ENCODE assay signal across 35 mouse cellular contexts in genomic region chr5:116244476-116244875, GRCm38 (mm10). TPM values are rescaled to one million over a fixed set of nuclear protein-coding genes. Genes with fewer than 3 reads are reported as not detected.
DNase-seq lines count a peak whose midpoint lies in the region; ATAC-seq and TF ChIP-seq lines count a peak whose summit lies in the region.
"Had no signal": no experiment of that assay in that cellular context is flagged by ENCODE, and none has a peak within 500 bp of the region (broad histone marks: within the 10 kb centered on the region; RNA-seq: fewer than 3 reads in every experiment).

No protein-coding gene starts in this region.

- no peak for ATAC-seq in heart, postnatal 0 days (ENCODE audit: insufficient read depth, low read depth)
- ATAC-seq in lung, postnatal 0 days, result peak; percentile 46
- ATAC-seq: forebrain, postnatal 0 days; hindbrain, postnatal 0 days; intestine, embryonic 15.5 days; midbrain, embryonic 16.5 days had no signal

- peak; percentile 21 for DNase-seq in heart, adult 8-10 months (ENCODE audit: low spot score)
- no peak for DNase-seq in heart, embryonic 10.5 days (ENCODE audit: low spot score)
- peak; percentile 18 for DNase-seq in heart, postnatal 0 days (ENCODE audit: low spot score)
- no peak for DNase-seq in heart, postnatal 36 days
- DNase-seq in lung, postnatal 0 days (ENCODE audit: low spot score), result no peak
- DNase-seq in lung, postnatal 14 days, result no peak
- DNase-seq in telencephalon, adult 2 months (ENCODE audit: low read depth, low spot score), result peak; percentile 13
- DNase-seq: adrenal gland, adult 8-10 months; cerebellum, adult 8-10 months; cerebellum, postnatal 25 days; forebrain, postnatal 0 days; layer of hippocampus, adult 9-11 months; lung, embryonic 14.5 days; right cerebral cortex, postnatal 4 days; thymus, adult 2 months; thymus, postnatal 36 days had no signal

- no peak overlapping the region for H3K4me2 ChIP-seq in heart, postnatal 0 days (ENCODE audit: low read depth, low read length)
- no peak overlapping the region for H3K4me2 ChIP-seq in lung, postnatal 0 days (replicated peaks; ENCODE audit: low read depth, low read length)
- H3K4me2 ChIP-seq: embryonic facial prominence, embryonic 15.5 days; forebrain, embryonic 12.5 days; hindbrain, embryonic 12.5 days; intestine, embryonic 15.5 days; kidney, embryonic 15.5 days; limb, embryonic 15.5 days; lung, embryonic 14.5 days; midbrain, embryonic 11.5 days; neural tube, embryonic 12.5 days had no signal

- no peak overlapping the region for H3K4me3 ChIP-seq in heart, embryonic 10.5 days
- no peak overlapping the region for H3K4me3 ChIP-seq in heart, postnatal 0 days (ENCODE audit: low read depth, low read length)
- no peak overlapping the region for H3K4me3 ChIP-seq in lung, postnatal 0 days (ENCODE audit: low read depth, low read length)
- H3K4me3 ChIP-seq: embryonic facial prominence, embryonic 10.5 days; embryonic facial prominence, embryonic 15.5 days; forebrain, embryonic 12.5 days; hindbrain, embryonic 12.5 days; intestine, embryonic 15.5 days; kidney, embryonic 15.5 days; limb, embryonic 10.5 days; limb, embryonic 15.5 days; neural tube, embryonic 12.5 days had no signal

- H3K27ac ChIP-seq in heart, embryonic 10.5 days, result no peak overlapping the region
- peak overlapping the region; percentile 51; the same call in 1 of the 2 replicates for H3K27ac ChIP-seq in heart, postnatal 0 days (ENCODE audit: low read depth)
- H3K27ac ChIP-seq in lung, postnatal 0 days (ENCODE audit: low read length), result no peak overlapping the region
- H3K27ac ChIP-seq: embryonic facial prominence, embryonic 10.5 days; embryonic facial prominence, embryonic 15.5 days; forebrain, embryonic 12.5 days; hindbrain, embryonic 12.5 days; hindbrain, postnatal 0 days; intestine, embryonic 15.5 days; kidney, embryonic 15.5 days; limb, embryonic 10.5 days; limb, embryonic 15.5 days; liver, embryonic 14.5 days; neural tube, embryonic 12.5 days; stomach, postnatal 0 days had no signal

- no peak for TF ChIP-seq EP300 in heart, postnatal 0 days (IDR thresholded peaks at IDR 0.05; ENCODE audit: low read depth)
- TF ChIP-seq EP300 in lung, postnatal 0 days (IDR thresholded peaks at IDR 0.05), result 0 out of 2 replicates have a peak, but pooled peaks have one; percentile 17

- H3K9me3 ChIP-seq in heart, embryonic 10.5 days, result no peaks in the 10 kb centered on the region
- no peaks in the 10 kb centered on the region for H3K9me3 ChIP-seq in heart, postnatal 0 days (replicated peaks; ENCODE audit: control insufficient read depth, low read length)
- H3K9me3 ChIP-seq in lung, postnatal 0 days (ENCODE audit: low read length), result no peaks in the 10 kb centered on the region
- H3K9me3 ChIP-seq: embryonic facial prominence, embryonic 10.5 days; embryonic facial prominence, embryonic 15.5 days; forebrain, embryonic 12.5 days; hindbrain, embryonic 12.5 days; intestine, embryonic 15.5 days; kidney, embryonic 15.5 days; limb, embryonic 10.5 days; limb, embryonic 15.5 days had no signal

- intact Hi-C loops in heart, postnatal 36 days (cut with DNase I), result no loop called here

- TF ChIP-seq CTCF in heart, postnatal 0 days (IDR thresholded peaks at IDR 0.05; ENCODE audit: low read depth), result no peak
- no peak for TF ChIP-seq CTCF in lung, postnatal 0 days (IDR thresholded peaks at IDR 0.05)

- no peak overlapping the region for H3K9ac ChIP-seq in heart, postnatal 0 days (replicated peaks; ENCODE audit: low read depth, low read length)
- H3K9ac ChIP-seq in lung, postnatal 0 days (replicated peaks; ENCODE audit: low read depth), result no peak overlapping the region
- H3K9ac ChIP-seq: embryonic facial prominence, embryonic 15.5 days; forebrain, embryonic 12.5 days; forebrain, postnatal 0 days; hindbrain, embryonic 12.5 days; intestine, embryonic 15.5 days; kidney, embryonic 15.5 days; limb, embryonic 15.5 days; liver, embryonic 14.5 days; lung, embryonic 14.5 days; neural tube, embryonic 12.5 days had no signal

- no peaks in the 10 kb centered on the region for H3K36me3 ChIP-seq in heart, embryonic 10.5 days
- H3K36me3 ChIP-seq in heart, postnatal 0 days (replicated peaks; ENCODE audit: control insufficient read depth, insufficient read depth, low read length), result no peaks in the 10 kb centered on the region
- H3K36me3 ChIP-seq in lung, postnatal 0 days (ENCODE audit: insufficient read depth, low read length), result no peaks in the 10 kb centered on the region
- H3K36me3 ChIP-seq: embryonic facial prominence, embryonic 10.5 days; embryonic facial prominence, embryonic 15.5 days; forebrain, embryonic 12.5 days; G1E; hindbrain, embryonic 12.5 days; intestine, embryonic 15.5 days; kidney, embryonic 15.5 days; limb, embryonic 10.5 days; limb, embryonic 15.5 days; neural tube, embryonic 12.5 days had no signal

- no peaks in the 10 kb centered on the region for H3K27me3 ChIP-seq in heart, embryonic 10.5 days (ENCODE audit: insufficient read depth, poor library complexity, severe bottlenecking)
- no peaks in the 10 kb centered on the region for H3K27me3 ChIP-seq in heart, postnatal 0 days (ENCODE audit: control insufficient read depth, insufficient read depth, low read length)
- no peaks in the 10 kb centered on the region for H3K27me3 ChIP-seq in lung, postnatal 0 days (replicated peaks; ENCODE audit: insufficient read depth, low read length)
- H3K27me3 ChIP-seq: embryonic facial prominence, embryonic 15.5 days; hindbrain, embryonic 12.5 days; intestine, embryonic 15.5 days; limb, embryonic 15.5 days; neural tube, embryonic 12.5 days had no signal

- no peaks in the 10 kb centered on the region for H3K4me1 ChIP-seq in heart, embryonic 10.5 days
- no peaks in the 10 kb centered on the region for H3K4me1 ChIP-seq in heart, postnatal 0 days (ENCODE audit: control insufficient read depth, insufficient read depth)
- H3K4me1 ChIP-seq in lung, postnatal 0 days (ENCODE audit: insufficient read depth, low read depth, low read length), result no peaks in the 10 kb centered on the region
- H3K4me1 ChIP-seq: embryonic facial prominence, embryonic 10.5 days; embryonic facial prominence, embryonic 15.5 days; forebrain, embryonic 12.5 days; hindbrain, embryonic 12.5 days; intestine, embryonic 15.5 days; kidney, embryonic 15.5 days; limb, embryonic 15.5 days; neural tube, embryonic 12.5 days had no signal

- WGBS in heart, embryonic 10.5 days, result 56% methylated on average over 3 of the region's 3 CpGs
- WGBS in heart, postnatal 0 days, result 22% methylated on average over 3 of the region's 3 CpGs
- WGBS in lung, postnatal 0 days, result 43% methylated on average over 3 of the region's 3 CpGs

RNA-seq across cellular contexts. Expression of gene Ccdc60, which starts 44.3 kb away (rescaled TPM):
- total RNA-seq in heart, adult 8-10 months (2022), result not detected
- polyA plus RNA-seq in heart, embryonic 10.5 days (2016; fragmentation: Nextera tagmentation; extraction: Ambion mirVana), result 0.67 and 0.78 TPM in 2 replicates
- not detected in 2 replicates for total RNA-seq in heart, postnatal 0 days (2014; rRNA removed; ENCODE audit: low replicate concordance)
- polyA plus RNA-seq in heart, postnatal 0 days (2015; fragmentation: Nextera tagmentation; extraction: Ambion mirVana), result 0.11 and 0.16 TPM in 2 replicates
- not detected for total RNA-seq in heart, postnatal 36 days (2021)
- polyA plus RNA-seq in lung, postnatal 0 days (2015; fragmentation: Nextera tagmentation; extraction: Ambion mirVana), result 1.3 and 1.5 TPM in 2 replicates
- total RNA-seq: adrenal gland, adult 8-10 months; G1E; gastrocnemius, adult 8-10 months; heart, postnatal 10 days; megakaryocyte progenitor cell, adult 5-6 weeks had no signal
- polyA plus RNA-seq: G1E; spleen, adult 2 months had no signal

Comparison
In these comparisons a context has a peak if more than half of its experiments do, and no peak if none do; other contexts are left out.
1. DNase-seq: peak in heart, adult 8-10 months (single experiment), heart, postnatal 0 days (single experiment) and telencephalon, adult 2 months (single experiment); none in heart, embryonic 10.5 days (single experiment), heart, postnatal 36 days (0 of 2), lung, postnatal 0 days (single experiment) and lung, postnatal 14 days (single experiment).